Mouse (Mus musculus): Measurements from ENCODE around the gene Nptx2.

GRCm38 (mm10) chr5:144514738-144515137, 31.0 kb upstream of the Nptx2 start:
- TF ChIP-seq CTCF (IDR thresholded peaks at IDR 0.05; ENCODE audit: borderline replicate concordance, insufficient read depth, low read depth, low read length) (no peak), POLR2A (IDR thresholded peaks at IDR 0.05; ENCODE audit: borderline replicate concordance, insufficient read depth, low read length) (no peak)
